Mouse (Mus musculus): ENCODE results near the gene Ogdhl. TPM values are rescaled to one million over a fixed set of nuclear protein-coding genes. Genes with fewer than 3 reads are reported as not detected.

Ogdhl gene
- polyA plus RNA-seq, 1 experiment from 2014 or later, result 32.6 TPM

DNA sequence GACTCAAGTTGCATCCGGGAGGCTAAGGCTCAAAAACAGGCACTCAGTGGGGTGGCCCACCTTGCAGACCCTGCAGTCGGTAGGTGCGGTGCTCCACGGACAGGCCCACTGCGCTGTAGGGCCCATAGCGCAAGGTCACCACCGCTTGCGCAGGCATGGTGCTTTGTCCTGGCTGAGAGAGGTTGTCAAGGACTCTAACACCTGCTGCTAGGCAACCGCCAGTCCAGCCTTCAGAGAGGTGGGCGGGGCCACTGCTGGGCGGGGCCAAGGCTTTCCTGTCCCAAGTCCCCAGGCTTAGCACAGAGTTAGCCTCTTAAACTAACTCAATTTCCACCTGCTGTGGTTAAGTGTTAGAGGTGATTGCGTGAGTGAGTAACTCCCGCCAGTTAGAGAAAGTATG lies 66.4 kb downstream of the Ogdhl start, which contains the start of gene 1700024G13Rik:
Gene 1700024G13Rik (minus strand): TSS at position 196 of the 400 bp plus-strand sequence.
- H3K27ac ChIP-seq, result no peak within 1 kb of the TSS
- 2% methylated on average over 13 of the region's 13 CpGs for WGBS
- H3K4me1 ChIP-seq, result peaks cover 5% of the 10 kb centered on the region
- H3K4me3 ChIP-seq, result no peak within 1 kb of the TSS
- H3K36me3 ChIP-seq (replicated peaks), result no peaks in the 10 kb centered on the region
- H3K9ac ChIP-seq, result no peak within 1 kb of the TSS
- H3K27me3 ChIP-seq (replicated peaks), result no peaks in the 10 kb centered on the region
- no peaks in the 10 kb centered on the region for H3K9me3 ChIP-seq
- ATAC-seq (replicated peaks), result peak; percentile 70
- H3K4me2 ChIP-seq, result peak within 1 kb of the TSS; percentile 30

Other genes with a start within 250 kb of the Ogdhl start
- 19.6 and 19.7 TPM in 2 replicates for gene Oxnad1, start 236.6 kb upstream of the Ogdhl start, polyA plus RNA-seq (2015; fragmentation: Nextera tagmentation; extraction: Ambion mirVana)
- 67.2 and 70.2 TPM in 2 replicates for gene Dph3, start 236.3 kb upstream of the Ogdhl start, polyA plus RNA-seq (2015; fragmentation: Nextera tagmentation; extraction: Ambion mirVana)
- not detected in 2 replicates for gene Msmb, start 180.0 kb upstream of the Ogdhl start, polyA plus RNA-seq (2015; fragmentation: Nextera tagmentation; extraction: Ambion mirVana)
- gene Ncoa4, start 162.2 kb upstream of the Ogdhl start, polyA plus RNA-seq (2015; fragmentation: Nextera tagmentation; extraction: Ambion mirVana), result 104 and 106 TPM in 2 replicates
- 204 and 211 TPM in 2 replicates for gene Timm23, start 120.1 kb upstream of the Ogdhl start, polyA plus RNA-seq (2015; fragmentation: Nextera tagmentation; extraction: Ambion mirVana)
- 35.8 and 36.5 TPM in 2 replicates for gene Parg, start 120.1 kb upstream of the Ogdhl start, polyA plus RNA-seq (2015; fragmentation: Nextera tagmentation; extraction: Ambion mirVana)
- 0.34 and 1.0 TPM in 2 replicates for gene 1700024G13Rik, start 66.4 kb downstream of the Ogdhl start, polyA plus RNA-seq (2015; fragmentation: Nextera tagmentation; extraction: Ambion mirVana)
- gene Slc18a3, start 142.8 kb downstream of the Ogdhl start, polyA plus RNA-seq (2015; fragmentation: Nextera tagmentation; extraction: Ambion mirVana), result 2.5 and 2.8 TPM in 2 replicates
- 0.22 and 0.68 TPM in 2 replicates for gene Chat, start 144.0 kb downstream of the Ogdhl start, polyA plus RNA-seq (2015; fragmentation: Nextera tagmentation; extraction: Ambion mirVana)
- gene Ercc6, start 191.5 kb downstream of the Ogdhl start, polyA plus RNA-seq (2015; fragmentation: Nextera tagmentation; extraction: Ambion mirVana), result 29.8 and 33.3 TPM in 2 replicates

Measured in midbrain, embryonic 15.5 days (tissue).